In genomic region chr10:111784065-111784853, GRCm38 (mm10) we compare ENCODE assay signal across 8 mouse cellular contexts.
DNase-seq lines count a peak whose midpoint lies in the region; ATAC-seq lines count a peak whose summit lies in the region.

No protein-coding gene starts in this region.

- DNase-seq in frontal cortex, postnatal 10 days (ENCODE audit: low spot score in 2 of 2): no peak
- peak; percentile 61 for DNase-seq in embryo, embryonic 10 days (ENCODE audit: low spot score)
- peak; percentile 47 for DNase-seq in heart, adult 8-10 months (ENCODE audit: low spot score)
- peak; percentile 52 for DNase-seq in lung, postnatal 25 days (ENCODE audit: low spot score)
- no peak for DNase-seq in cerebellum, adult 9-11 months
- DNase-seq in spleen, postnatal 14 days (ENCODE audit: low spot score in 2 of 2): no peak

- ATAC-seq in frontal cortex, adult (ENCODE audit: low TSS enrichment): peak; percentile 91
- ATAC-seq in cerebellum, adult (ENCODE audit: insufficient number of reproducible peaks, low FRiP score, low TSS enrichment): no peak

Comparison
In these comparisons a context has a peak if more than half of its experiments do, and no peak if none do; other contexts are left out.
1. DNase-seq: peak in embryo, embryonic 10 days (single experiment), heart, adult 8-10 months (single experiment) and lung, postnatal 25 days (single experiment); none in frontal cortex, postnatal 10 days (0 of 2), cerebellum, adult 9-11 months (single experiment) and spleen, postnatal 14 days (0 of 2).